Mouse (Mus musculus) embryonic facial prominence, embryonic 10.5 days (tissue): ENCODE results near the gene Castor1. TPM values are rescaled to one million over a fixed set of nuclear protein-coding genes. Genes with fewer than 3 reads are reported as not detected.

Experiments used
- DNase-seq: peaks from one replicate; pipeline ENCODE4 v3.0.0-alpha.2; 2017; ENCODE audit warnings: low spot score
- H3K27ac ChIP-seq: fragments of 300-500 bp; sonication (generic); replicated peaks from 2 replicates; pipeline ENCODE4 v1.5.1; 2016; ENCODE audit warnings: mild to moderate bottlenecking
- H3K27me3 ChIP-seq: fragments of 300-500 bp; sonication (generic); replicated peaks from 2 replicates; pipeline ENCODE4 v1.6.1; 2016; ENCODE audit warnings: low read depth, mild to moderate bottlenecking; ENCODE audit not compliant: poor library complexity, severe bottlenecking
- H3K36me3 ChIP-seq: fragments of 300-500 bp; sonication (generic); replicated peaks from 2 replicates; pipeline ENCODE4 v1.6.1; 2016; ENCODE audit warnings: mild to moderate bottlenecking, moderate library complexity
- H3K4me1 ChIP-seq: fragments of 300-500 bp; sonication (generic); 2 replicates; pipeline ENCODE4 v1.6.1; 2016
- H3K4me3 ChIP-seq: fragments of 300-500 bp; sonication (generic); 2 replicates; pipeline ENCODE4 v1.5.1; 2016; ENCODE audit warnings: mild to moderate bottlenecking, moderate library complexity
- H3K9me3 ChIP-seq: fragments of 300-500 bp; sonication (generic); 2 replicates; pipeline ENCODE4 v1.6.1; 2016; ENCODE audit warnings: mild to moderate bottlenecking
- WGBS: fragments of 180-500 bp; shearing (Covaris S2); methylation state at CpG from one replicate; pipeline ENCODE4 v1.1.7; 2016; 5-methylcytosine and 5-hydroxymethylcytosine counted together
- polyA plus RNA-seq: library from polyadenylated mRNA; unstranded; fragments of >200 nt; fragmentation: Nextera tagmentation; extraction: Ambion mirVana; gene quantifications from 2 replicates; pipeline ENCODE4 v1.2.1, GENCODE M21; 2016

The Castor1 gene
- polyA plus RNA-seq, 1 experiment from 2014 or later, result 2.4 TPM

- 35% methylated on average over 2 of the region's 2 CpGs for WGBS
- no peak overlapping the region for H3K4me3 ChIP-seq
- no peaks in the 10 kb centered on the region for H3K36me3 ChIP-seq
- H3K27me3 ChIP-seq, result peaks cover 31% of the 10 kb centered on the region
- H3K4me1 ChIP-seq, result peaks cover 16% of the 10 kb centered on the region
- H3K27ac ChIP-seq, result no peak overlapping the region
- no peaks in the 10 kb centered on the region for H3K9me3 ChIP-seq
- DNase-seq, result no peak
These were observed 6.2 kb downstream of the Castor1 start for GRCm38 (mm10) chr11:4224223-4224622.

- no peaks in the 10 kb centered on the region for H3K36me3 ChIP-seq
- 87% methylated on average over 5 of the region's 5 CpGs for WGBS
- peaks cover 12% of the 10 kb centered on the region for H3K4me1 ChIP-seq
- no peak overlapping the region for H3K27ac ChIP-seq
- 0 out of 2 replicates have a peak, but pooled peaks cover 6% of the 10 kb centered on the region for H3K27me3 ChIP-seq
- no peaks in the 10 kb centered on the region for H3K9me3 ChIP-seq
- no peak for DNase-seq
- H3K4me3 ChIP-seq, result no peak overlapping the region
These were observed 8.7 kb downstream of the Castor1 start for GRCm38 (mm10) chr11:4226569-4227325.

- no peak overlapping the region for H3K27ac ChIP-seq
- H3K27me3 ChIP-seq, result 0 out of 2 replicates have a peak, but pooled peaks cover 4% of the 10 kb centered on the region
- 55% methylated on average over 8 of the region's 8 CpGs for WGBS
- no peak for DNase-seq
- H3K4me1 ChIP-seq, result peaks cover 12% of the 10 kb centered on the region
- no peak overlapping the region for H3K4me3 ChIP-seq
- no peaks in the 10 kb centered on the region for H3K9me3 ChIP-seq
- no peaks in the 10 kb centered on the region for H3K36me3 ChIP-seq
These were observed 10.4 kb downstream of the Castor1 start for GRCm38 (mm10) chr11:4228463-4228862.

- Histone ChIP-seq H3K27ac (no peak overlapping the region), H3K9me3 (no peaks in the 10 kb centered on the region), H3K27me3 (0 out of 2 replicates have a peak, but pooled peaks cover 3% of the 10 kb centered on the region), H3K36me3 (no peaks in the 10 kb centered on the region), H3K4me1 (peaks cover 12% of the 10 kb centered on the region), H3K4me3 (no peak overlapping the region)
- 66% methylated on average over 4 of the region's 4 CpGs for WGBS
- no peak for DNase-seq
These were observed 11.8 kb downstream of the Castor1 start for GRCm38 (mm10) chr11:4229841-4230240.

GRCm38 (mm10) chr11:4231435-4231834, 13.4 kb downstream of the Castor1 start:
- no peak overlapping the region for H3K4me3 ChIP-seq
- no peaks in the 10 kb centered on the region for H3K27me3 ChIP-seq
- no peak overlapping the region for H3K27ac ChIP-seq
- H3K4me1 ChIP-seq, result peaks cover 12% of the 10 kb centered on the region
- DNase-seq, result no peak
- H3K36me3 ChIP-seq, result no peaks in the 10 kb centered on the region
- no peaks in the 10 kb centered on the region for H3K9me3 ChIP-seq
- WGBS, result 88% methylated on average over 2 of the region's 2 CpGs

- Histone ChIP-seq H3K9me3 (no peaks in the 10 kb centered on the region), H3K4me3 (no peak overlapping the region), H3K4me1 (peaks cover 12% of the 10 kb centered on the region), H3K36me3 (no peaks in the 10 kb centered on the region), H3K27me3 (no peaks in the 10 kb centered on the region), H3K27ac (0 out of 2 replicates have a peak overlapping the region, but pooled peaks have one; percentile 4)
- DNase-seq, result no peak
- 64% methylated on average over 12 of the region's 12 CpGs for WGBS
These were observed 14.6 kb downstream of the Castor1 start for GRCm38 (mm10) chr11:4232644-4233043.

GRCm38 (mm10) chr11:4235052-4235655, 17.1 kb downstream of the Castor1 start:
- no peak for DNase-seq
- H3K9me3 ChIP-seq, result no peaks in the 10 kb centered on the region
- no peaks in the 10 kb centered on the region for H3K27me3 ChIP-seq
- no peak overlapping the region for H3K4me3 ChIP-seq
- H3K4me1 ChIP-seq, result no peaks in the 10 kb centered on the region; the same call in 1 of the 2 replicates
- 85% methylated on average over 6 of the region's 6 CpGs for WGBS
- no peak overlapping the region for H3K27ac ChIP-seq
- no peaks in the 10 kb centered on the region for H3K36me3 ChIP-seq

- DNase-seq, result no peak
- 79% methylated on average over 16 of the region's 16 CpGs for WGBS
- Histone ChIP-seq H3K27me3 (no peaks in the 10 kb centered on the region), H3K27ac (no peak within 1 kb of the TSS), H3K4me3 (no peak within 1 kb of the TSS), H3K4me1 (no peaks in the 10 kb centered on the region; the same call in 1 of the 2 replicates), H3K36me3 (no peaks in the 10 kb centered on the region), H3K9me3 (no peaks in the 10 kb centered on the region)
These were observed 17.9 kb downstream of the Castor1 start, which contains the start of gene Osm for GRCm38 (mm10) chr11:4235665-4236545. TSS of gene Osm (plus strand) at chr11:4236420.

- DNase-seq, result no peak
- Histone ChIP-seq H3K36me3 (no peaks in the 10 kb centered on the region), H3K27ac (no peak overlapping the region), H3K27me3 (no peaks in the 10 kb centered on the region), H3K4me3 (no peak overlapping the region), H3K9me3 (no peaks in the 10 kb centered on the region), H3K4me1 (no peaks in the 10 kb centered on the region; the same call in 1 of the 2 replicates)
- WGBS, result 90% methylated on average over 21 of the region's 21 CpGs
These were observed 18.6 kb downstream of the Castor1 start for GRCm38 (mm10) chr11:4236546-4237067.

GRCm38 (mm10) chr11:4237389-4237912, 19.4 kb downstream of the Castor1 start:
- H3K27me3 ChIP-seq, result no peaks in the 10 kb centered on the region
- H3K4me3 ChIP-seq, result no peak overlapping the region
- H3K36me3 ChIP-seq, result no peaks in the 10 kb centered on the region
- no peak for DNase-seq
- WGBS, result 85% methylated on average over 18 of the region's 18 CpGs
- no peak overlapping the region for H3K27ac ChIP-seq
- no peaks in the 10 kb centered on the region for H3K9me3 ChIP-seq
- H3K4me1 ChIP-seq, result no peaks in the 10 kb centered on the region; the same call in 1 of the 2 replicates

- Histone ChIP-seq H3K9me3 (no peaks in the 10 kb centered on the region), H3K36me3 (no peaks in the 10 kb centered on the region), H3K4me1 (no peaks in the 10 kb centered on the region; the same call in 1 of the 2 replicates), H3K27me3 (no peaks in the 10 kb centered on the region), H3K4me3 (no peak overlapping the region), H3K27ac (no peak overlapping the region)
- DNase-seq, result no peak
- WGBS, result 88% methylated on average over 6 of the region's 6 CpGs
These were observed 20.1 kb downstream of the Castor1 start for GRCm38 (mm10) chr11:4238167-4238566.

- no peak for DNase-seq
- no peak overlapping the region for H3K4me3 ChIP-seq
- H3K36me3 ChIP-seq, result no peaks in the 10 kb centered on the region
- no peaks in the 10 kb centered on the region; the same call in 1 of the 2 replicates for H3K4me1 ChIP-seq
- no peak overlapping the region for H3K27ac ChIP-seq
- WGBS, result 92% methylated on average over 23 of the region's 23 CpGs
- no peaks in the 10 kb centered on the region for H3K27me3 ChIP-seq
- no peaks in the 10 kb centered on the region for H3K9me3 ChIP-seq
These were observed 21.7 kb downstream of the Castor1 start for GRCm38 (mm10) chr11:4239691-4240090.
